Comparison of ENCODE assay signal across 35 mouse cellular contexts in genomic region chr16:63539489-63539888, GRCm38 (mm10).
"Had no signal": no experiment of that assay in that cellular context is flagged by ENCODE, and none has a peak within 500 bp of the region (broad histone marks: within the 10 kb centered on the region; RNA-seq: fewer than 3 reads in every experiment).

No protein-coding gene starts in this region.

- ATAC-seq: hindbrain, embryonic 16.5 days; hindbrain, postnatal 0 days; inflammation-experienced regulatory T-cells, adult 6 months; intestine, embryonic 15.5 days; intestine, embryonic 16.5 days; intestine, postnatal 0 days had no signal

- DNase-seq: heart, postnatal 10 days; heart, postnatal 14 days; heart, postnatal 36 days; heart, postnatal 4 days; kidney, adult 11 months; kidney, adult 18-20 months; kidney, adult 2 months; kidney, adult 8-10 months; kidney, adult 9 months; kidney, postnatal 10 days; kidney, postnatal 14 days; kidney, postnatal 25 days; kidney, postnatal 36 days; kidney, postnatal 4 days; layer of hippocampus, adult 9-11 months; layer of hippocampus, postnatal 36 days had no signal

- H3K4me1 ChIP-seq: heart, embryonic 10.5 days; heart, embryonic 12.5 days; heart, embryonic 13.5 days; heart, embryonic 15.5 days; hindbrain, embryonic 10.5 days; hindbrain, embryonic 12.5 days; hindbrain, embryonic 13.5 days; hindbrain, embryonic 15.5 days; intestine, embryonic 15.5 days; kidney, embryonic 15.5 days had no signal

- H3K36me3 ChIP-seq: heart, embryonic 10.5 days; heart, embryonic 12.5 days; heart, embryonic 13.5 days; heart, embryonic 15.5 days; hindbrain, embryonic 10.5 days; hindbrain, embryonic 12.5 days; hindbrain, embryonic 13.5 days; hindbrain, embryonic 15.5 days; intestine, embryonic 15.5 days; kidney, embryonic 15.5 days had no signal

- H3K4me3 ChIP-seq: heart, embryonic 10.5 days; heart, embryonic 12.5 days; heart, embryonic 13.5 days; heart, embryonic 15.5 days; hindbrain, embryonic 10.5 days; hindbrain, embryonic 12.5 days; hindbrain, embryonic 13.5 days; hindbrain, embryonic 15.5 days; intestine, embryonic 15.5 days; kidney, embryonic 15.5 days; layer of hippocampus, adult 2 months had no signal

- H3K27me3 ChIP-seq: heart, embryonic 12.5 days; heart, embryonic 13.5 days; heart, embryonic 15.5 days; hindbrain, embryonic 12.5 days; hindbrain, embryonic 13.5 days; hindbrain, embryonic 15.5 days; intestine, embryonic 15.5 days; kidney, embryonic 15.5 days had no signal

- H3K9ac ChIP-seq: heart, embryonic 12.5 days; heart, embryonic 13.5 days; heart, embryonic 15.5 days; hindbrain, embryonic 12.5 days; hindbrain, embryonic 13.5 days; hindbrain, embryonic 14.5 days; hindbrain, embryonic 15.5 days; intestine, embryonic 15.5 days; kidney, embryonic 15.5 days had no signal

- H3K9me3 ChIP-seq: heart, embryonic 10.5 days; heart, embryonic 12.5 days; heart, embryonic 13.5 days; heart, embryonic 15.5 days; hindbrain, embryonic 10.5 days; hindbrain, embryonic 12.5 days; hindbrain, embryonic 13.5 days; hindbrain, embryonic 15.5 days; intestine, embryonic 15.5 days; kidney, embryonic 15.5 days had no signal

- H3K4me2 ChIP-seq: heart, embryonic 11.5 days; heart, embryonic 12.5 days; heart, embryonic 13.5 days; heart, embryonic 15.5 days; hindbrain, embryonic 12.5 days; hindbrain, embryonic 13.5 days; hindbrain, embryonic 14.5 days; hindbrain, embryonic 15.5 days; intestine, embryonic 15.5 days; kidney, embryonic 15.5 days had no signal

- H3K27ac ChIP-seq: heart, embryonic 10.5 days; heart, embryonic 13.5 days; heart, embryonic 15.5 days; hindbrain, embryonic 10.5 days; hindbrain, embryonic 12.5 days; hindbrain, embryonic 13.5 days; hindbrain, embryonic 14.5 days; hindbrain, embryonic 15.5 days; hindbrain, postnatal 0 days; intestine, embryonic 15.5 days; kidney, embryonic 15.5 days; kidney, postnatal 0 days; layer of hippocampus, adult 2 months had no signal
